Mouse (Mus musculus): ENCODE results near the gene Sec24d.
"Not testable (repeated sequence)": the region's sequence is repeated elsewhere in the genome, so short reads cannot be mapped to it uniquely, and the experiment has no call there.

GRCm38 (mm10) chr3:123386157-123386780 lies 119.0 kb downstream of the Sec24d start:
- not testable (repeated sequence) for TF ChIP-seq CTCF, EP300 (IDR thresholded peaks at IDR 0.05; ENCODE audit: low read depth)
